Mouse (Mus musculus) heart, adult 2 months (tissue): Measurements from ENCODE around the gene Rprd1b.

Source experiments
- CTCF ChIP-seq: fragments of 200-600 bp; IDR thresholded peaks from 2 replicates; pipeline ENCODE4 v1.8.1; 2022; ENCODE audit warnings: antibody characterized with exemption, mild to moderate bottlenecking, moderate library complexity
- POLR2A ChIP-seq: fragments of 200-500 bp; IDR thresholded peaks from 2 replicates; pipeline ENCODE4 v1.6.1; 2011; ENCODE audit warnings: mild to moderate bottlenecking, low read depth, low read length, control low read depth; ENCODE audit not compliant: insufficient read depth

DNA sequence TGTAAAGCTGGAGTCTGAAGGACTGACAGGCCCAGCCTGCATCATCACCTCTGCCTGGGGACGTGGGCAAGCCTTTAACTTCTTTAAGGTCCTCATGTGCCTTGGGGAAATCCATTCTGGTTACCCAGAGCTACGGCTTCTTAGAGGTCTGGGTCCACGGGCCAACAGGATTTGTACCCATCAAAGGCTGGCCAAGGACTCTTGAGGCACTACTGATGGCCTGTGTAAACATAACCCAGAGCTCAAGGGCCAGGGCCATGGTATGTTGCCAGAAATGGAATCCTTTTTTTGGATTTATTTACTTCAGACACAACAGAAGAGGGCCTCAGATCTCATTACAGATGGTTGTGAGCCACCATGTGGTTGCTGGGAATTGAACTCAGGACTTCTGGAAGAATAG lies 45.6 kb upstream of the Rprd1b start:
- TF ChIP-seq CTCF (no peak), POLR2A (no peak)
